Mouse (Mus musculus) erythroblast, embryonic 14.5 days (primary cell): ENCODE results near the gene Pkm. TPM values are rescaled to one million over a fixed set of nuclear protein-coding genes. Genes with fewer than 3 reads are reported as not detected.

Experiments used
- H3K27me3 ChIP-seq: 2 replicates; pipeline ENCODE4 v1.6.1; 2012; ENCODE audit warnings: inconsistent platforms; ENCODE audit not compliant: control insufficient read depth
- H3K36me3 ChIP-seq: 2 replicates; pipeline ENCODE4 v1.6.1; 2012; ENCODE audit warnings: mild to moderate bottlenecking, inconsistent platforms; ENCODE audit not compliant: control insufficient read depth
- H3K4me1 ChIP-seq: 2 replicates; pipeline ENCODE4 v1.6.1; 2012; ENCODE audit warnings: inconsistent platforms; ENCODE audit not compliant: control insufficient read depth
- H3K4me3 ChIP-seq: replicated peaks from 2 replicates; pipeline ENCODE3; 2012; ENCODE audit warnings: moderate library complexity, mild to moderate bottlenecking, inconsistent platforms
- H3K9me3 ChIP-seq: 2 replicates; pipeline ENCODE4 v1.6.1; 2012; ENCODE audit warnings: low read length, inconsistent platforms, mixed read lengths; ENCODE audit not compliant: control insufficient read depth
- GATA1 ChIP-seq: IDR thresholded peaks from 2 replicates; pipeline ENCODE4 v1.6.1; 2012; ENCODE audit warnings: low read length, inconsistent platforms, mixed read lengths
- TAL1 ChIP-seq: IDR thresholded peaks from 3 replicates; pipeline ENCODE4 v1.6.1; 2012; ENCODE audit warnings: low read length, inconsistent platforms, mixed read lengths
- polyA plus RNA-seq: library from polyadenylated mRNA; stranded (reverse); fragments of >175 nt; gene quantifications from 2 replicates; pipeline ENCODE4 v1.2.3, GENCODE M21; 2012

Pkm gene
- polyA plus RNA-seq, 1 experiment = 4.7 TPM

GRCm38 (mm10) chr9:59663957-59664356 is 7.8 kb downstream of the Pkm start:
- no peak overlapping the region for H3K4me3 ChIP-seq
- no peaks in the 10 kb centered on the region for H3K36me3 ChIP-seq
- TF ChIP-seq TAL1 (no peak), GATA1 (no peak)
- no peaks in the 10 kb centered on the region for H3K9me3 ChIP-seq
- H3K27me3 ChIP-seq = peaks cover 42% of the 10 kb centered on the region
- peaks cover 31% of the 10 kb centered on the region for H3K4me1 ChIP-seq

DNA sequence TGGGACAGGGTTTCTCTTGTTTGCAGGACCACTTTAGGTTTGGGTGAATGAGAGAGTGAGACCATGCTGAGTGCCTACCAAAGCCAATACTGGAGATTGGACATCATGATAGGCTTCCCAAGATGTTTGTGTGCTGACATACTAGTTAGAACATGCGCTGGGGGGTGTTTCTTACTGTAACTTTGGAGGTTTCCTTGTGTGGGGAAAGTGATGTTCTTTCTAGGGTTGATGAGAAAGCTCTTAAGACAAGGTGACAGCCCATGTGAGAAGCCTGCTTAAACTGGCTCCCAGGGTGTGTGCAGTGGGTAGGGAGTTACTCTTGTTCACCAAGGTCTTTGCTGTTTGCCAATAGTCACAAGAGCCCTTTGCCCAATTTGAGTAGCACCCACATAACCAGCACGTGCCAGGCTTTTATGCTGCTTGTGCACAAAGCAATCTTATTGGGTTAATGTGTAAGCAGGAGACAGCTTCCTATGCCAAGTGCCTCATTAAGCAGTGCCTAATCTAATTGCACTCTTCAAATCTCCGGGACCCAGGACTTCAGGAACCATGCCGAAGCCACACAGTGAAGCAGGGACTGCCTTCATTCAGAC is 8.6 kb downstream of the Pkm start:
- Histone ChIP-seq H3K27me3 (peaks cover 34% of the 10 kb centered on the region), H3K9me3 (no peaks in the 10 kb centered on the region), H3K36me3 (no peaks in the 10 kb centered on the region), H3K4me3 (no peak overlapping the region), H3K4me1 (peaks cover 25% of the 10 kb centered on the region)
- no peak for TF ChIP-seq TAL1
- no peak for TF ChIP-seq GATA1

DNA sequence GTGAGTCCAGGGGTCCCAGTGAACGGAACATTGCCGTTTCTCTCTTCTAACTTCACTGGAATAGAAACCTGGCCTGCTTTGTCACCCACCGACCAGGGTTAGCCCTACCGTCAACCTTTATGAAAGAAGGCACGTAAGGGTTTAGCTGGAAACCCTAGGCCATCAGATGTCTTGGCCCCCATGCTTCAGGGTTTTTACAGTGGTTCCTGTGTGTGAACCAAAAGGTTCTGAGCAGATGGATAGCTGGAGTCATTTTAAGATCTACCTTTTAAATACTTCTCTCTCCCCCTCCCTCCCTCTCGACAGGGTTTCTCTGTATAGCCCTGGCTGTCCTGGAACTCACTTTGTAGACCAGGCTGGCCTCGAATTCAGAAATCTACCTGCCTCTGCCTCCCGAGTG is 9.8 kb downstream of the Pkm start:
- Histone ChIP-seq H3K27me3 (peaks cover 30% of the 10 kb centered on the region), H3K9me3 (no peaks in the 10 kb centered on the region), H3K36me3 (no peaks in the 10 kb centered on the region; the same call in 1 of the 2 replicates), H3K4me3 (no peak overlapping the region), H3K4me1 (peaks cover 18% of the 10 kb centered on the region)
- TF ChIP-seq GATA1 (no peak), TAL1 (no peak)

DNA sequence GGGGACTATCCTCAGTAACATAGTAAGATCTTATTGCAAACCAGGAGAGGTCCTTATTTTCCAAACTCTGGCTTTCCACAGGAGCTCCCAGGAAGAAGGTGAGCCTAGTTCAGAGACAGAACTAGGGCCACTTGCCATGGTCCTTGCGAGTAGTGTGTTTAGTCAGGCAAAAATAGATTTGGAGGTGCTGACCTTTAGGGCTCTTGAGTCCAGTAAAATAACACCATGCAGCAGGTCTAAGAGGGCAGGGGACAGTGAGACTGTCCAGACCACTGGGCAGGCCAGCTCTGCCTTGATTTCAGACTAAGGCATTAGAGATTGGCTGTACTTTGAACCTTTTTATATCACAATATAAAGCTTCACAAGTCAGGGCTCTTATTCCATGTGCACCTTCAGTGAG is 10.6 kb downstream of the Pkm start:
- peaks cover under 1% of the 10 kb centered on the region; the same call in 1 of the 2 replicates for H3K36me3 ChIP-seq

GRCm38 (mm10) chr9:59667250-59667649 is 11.1 kb downstream of the Pkm start:
- TF ChIP-seq GATA1 (no peak), TAL1 (no peak)
- Histone ChIP-seq H3K36me3 (peaks cover 3% of the 10 kb centered on the region; the same call in 1 of the 2 replicates), H3K4me3 (no peak overlapping the region), H3K27me3 (peaks cover 35% of the 10 kb centered on the region), H3K9me3 (no peaks in the 10 kb centered on the region), H3K4me1 (peaks cover 14% of the 10 kb centered on the region)

More for the DNA sequence above, 10.6 kb downstream of the Pkm start:
- no peaks in the 10 kb centered on the region for H3K9me3 ChIP-seq
- peaks cover 14% of the 10 kb centered on the region for H3K4me1 ChIP-seq
- no peak overlapping the region for H3K4me3 ChIP-seq
- no peak for TF ChIP-seq TAL1
- no peak for TF ChIP-seq GATA1
- peaks cover 32% of the 10 kb centered on the region for H3K27me3 ChIP-seq

DNA sequence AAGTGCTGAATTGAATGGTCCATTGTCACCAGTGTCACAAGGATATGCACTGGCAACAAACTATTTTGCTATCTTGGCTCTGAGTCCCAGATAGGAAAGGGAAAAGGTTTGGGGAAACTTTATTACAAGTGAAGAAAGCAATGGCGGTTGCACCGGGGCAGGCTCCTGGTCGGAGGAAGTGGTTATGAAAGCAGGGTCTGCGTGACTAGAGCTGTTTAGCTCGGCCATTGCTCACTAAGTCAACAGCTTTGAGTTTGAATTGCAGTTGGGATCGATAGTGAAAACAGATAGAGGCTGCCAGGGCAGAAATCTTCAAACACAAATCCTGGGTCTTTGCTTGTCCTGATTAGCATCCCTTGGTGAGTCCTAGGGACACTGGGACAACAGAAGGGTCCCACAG is 11.7 kb downstream of the Pkm start:
- Histone ChIP-seq H3K4me3 (no peak overlapping the region), H3K27me3 (peaks cover 31% of the 10 kb centered on the region), H3K36me3 (peaks cover 3% of the 10 kb centered on the region; the same call in 1 of the 2 replicates), H3K4me1 (peaks cover 16% of the 10 kb centered on the region), H3K9me3 (no peaks in the 10 kb centered on the region)
- TF ChIP-seq TAL1 = no peak
- TF ChIP-seq GATA1 = no peak

DNA sequence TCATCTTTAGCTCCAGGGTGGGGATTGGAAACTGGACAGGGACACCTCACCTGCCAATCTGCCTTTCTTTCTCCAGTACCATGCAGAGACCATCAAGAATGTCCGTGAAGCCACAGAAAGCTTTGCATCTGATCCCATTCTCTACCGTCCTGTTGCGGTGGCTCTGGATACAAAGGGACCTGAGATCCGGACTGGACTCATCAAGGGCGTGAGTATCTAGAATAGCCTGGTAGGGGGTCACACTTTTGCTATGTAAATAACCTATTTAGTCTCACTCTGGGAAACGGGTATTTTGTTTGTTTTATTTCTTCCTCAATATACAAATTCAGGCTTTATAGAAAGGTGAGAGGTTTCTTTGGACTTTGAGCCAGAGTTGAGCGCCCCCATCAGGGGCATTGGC is 12.3 kb downstream of the Pkm start:
- Histone ChIP-seq H3K4me1 (peaks cover 18% of the 10 kb centered on the region), H3K27me3 (peaks cover 29% of the 10 kb centered on the region), H3K36me3 (peaks cover 3% of the 10 kb centered on the region; the same call in 1 of the 2 replicates), H3K9me3 (no peaks in the 10 kb centered on the region), H3K4me3 (no peak overlapping the region)
- TF ChIP-seq TAL1 = no peak
- no peak for TF ChIP-seq GATA1

GRCm38 (mm10) chr9:59669172-59669571 is 13.0 kb downstream of the Pkm start:
- Histone ChIP-seq H3K36me3 (peaks cover 3% of the 10 kb centered on the region; the same call in 1 of the 2 replicates), H3K9me3 (no peaks in the 10 kb centered on the region), H3K27me3 (peaks cover 27% of the 10 kb centered on the region), H3K4me1 (peaks cover 20% of the 10 kb centered on the region), H3K4me3 (no peak overlapping the region)
- TF ChIP-seq GATA1 (no peak), TAL1 (no peak)

DNA sequence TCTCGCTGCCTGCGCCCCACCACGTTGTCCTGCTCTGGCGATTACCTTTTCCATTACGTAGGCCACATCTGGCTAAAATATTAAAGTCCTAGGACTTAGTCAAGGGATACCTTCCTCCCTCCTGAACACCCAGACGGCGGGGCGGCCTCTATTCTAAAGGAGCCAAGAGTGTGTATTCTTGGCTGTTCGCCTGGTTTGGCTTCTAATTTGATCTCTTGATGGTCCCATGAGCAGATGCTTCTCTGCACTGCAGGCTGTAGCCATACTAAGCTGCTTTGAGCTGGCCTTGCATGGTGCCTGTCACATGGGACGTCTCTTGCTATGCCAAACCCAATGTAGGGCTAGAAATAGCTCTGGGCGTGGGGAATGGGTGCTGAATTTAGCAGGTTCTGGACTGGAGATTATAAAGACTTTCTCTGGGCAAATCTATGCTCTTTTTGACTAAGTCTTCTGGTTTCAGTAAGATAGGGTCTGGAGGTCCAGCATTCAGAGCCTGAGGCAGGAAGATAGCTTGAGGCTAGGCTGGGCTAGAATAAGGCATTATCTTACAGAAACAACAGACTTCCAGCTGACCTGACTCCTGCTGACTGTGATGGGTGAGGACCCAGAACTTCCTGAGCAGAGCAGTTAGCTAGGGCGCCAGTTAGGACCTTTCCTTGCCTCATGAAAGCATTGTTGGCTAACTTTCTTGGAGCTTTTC is 16.2 kb downstream of the Pkm start:
- peaks cover 18% of the 10 kb centered on the region for H3K27me3 ChIP-seq
- H3K4me1 ChIP-seq = peaks cover 20% of the 10 kb centered on the region
- H3K4me3 ChIP-seq = no peak overlapping the region
- no peak for TF ChIP-seq GATA1
- TF ChIP-seq TAL1 = no peak
- no peaks in the 10 kb centered on the region for H3K9me3 ChIP-seq
- H3K36me3 ChIP-seq = peaks cover 11% of the 10 kb centered on the region; the same call in 1 of the 2 replicates
